Mouse (Mus musculus) olfactory bulb, adult 2 months (tissue): ENCODE measurements around the gene Srcap.

ENCODE experiments used
- CTCF ChIP-seq: fragments of 200-500 bp; IDR thresholded peaks from 2 replicates; pipeline ENCODE4 v1.5.1; 2012; ENCODE audit warnings: low read depth, mild to moderate bottlenecking, low read length, moderate library complexity; ENCODE audit not compliant: insufficient read depth
- POLR2A ChIP-seq: fragments of 200-500 bp; IDR thresholded peaks from 2 replicates; pipeline ENCODE4 v1.6.1; 2012; ENCODE audit warnings: mild to moderate bottlenecking, low read depth, low read length, moderate library complexity; ENCODE audit not compliant: insufficient read depth

DNA sequence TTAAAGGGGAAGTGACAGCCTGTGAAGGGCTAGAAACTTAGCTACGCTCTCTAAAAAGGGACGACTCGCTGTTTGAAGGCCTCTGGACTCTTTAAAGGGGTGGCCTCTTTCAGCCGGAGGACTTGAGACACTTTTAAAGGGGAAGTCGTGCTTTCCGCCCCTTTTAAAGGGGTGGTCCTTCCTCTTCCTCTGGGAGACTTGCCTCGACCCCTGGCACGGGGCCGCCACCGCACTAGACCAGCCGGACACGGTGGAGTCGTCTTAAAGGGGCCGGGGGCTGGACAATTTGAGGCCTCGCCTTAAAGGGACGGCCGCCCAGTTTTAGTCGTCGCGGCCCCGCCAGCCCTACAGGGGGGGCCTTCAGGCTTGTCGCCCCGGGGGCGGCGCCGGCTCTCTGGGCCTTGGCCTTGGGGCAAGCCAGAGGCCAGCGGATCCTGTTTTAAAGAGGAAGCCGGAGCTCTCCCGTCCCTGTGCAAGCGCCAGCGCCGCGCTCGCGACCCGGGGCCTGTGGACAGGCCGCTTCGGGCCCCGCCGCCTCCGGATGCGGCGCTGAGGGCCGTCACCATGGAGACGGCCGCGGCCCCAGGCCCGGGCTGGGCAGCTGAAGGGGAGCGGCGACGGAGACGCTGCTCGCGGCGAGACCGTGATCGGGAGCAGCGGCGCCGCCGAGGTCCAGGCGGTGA lies 33.0 kb upstream of the Srcap start, which contains the start of gene Fbrs:
- peak; percentile 28; the same call in 1 of the 2 replicates for TF ChIP-seq POLR2A
- TF ChIP-seq CTCF = no peak
